ENCODE assay signal across 21 mouse cellular contexts in the genomic region with DNA sequence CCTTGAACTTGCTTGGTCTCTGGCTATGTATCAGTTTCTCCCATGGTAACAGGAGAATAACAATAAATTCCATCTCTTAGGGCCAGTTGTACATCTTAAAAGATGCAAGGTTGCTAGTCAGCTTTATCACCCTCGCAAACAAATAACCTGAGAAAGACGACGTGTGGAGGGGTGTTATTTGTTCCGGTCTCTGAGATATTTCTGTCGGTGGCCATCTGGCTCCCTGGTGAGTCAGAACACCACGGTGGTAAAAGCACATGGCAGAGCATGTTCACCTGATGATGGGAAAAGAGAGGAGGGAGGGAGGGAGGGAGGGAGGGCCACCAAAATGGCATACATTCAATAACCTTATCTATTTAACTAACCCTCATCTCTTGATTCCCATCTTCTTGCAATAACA.
"Had no signal": no experiment of that assay in that cellular context is flagged by ENCODE, and none has a peak within 500 bp of the region (broad histone marks: within the 10 kb centered on the region; RNA-seq: fewer than 3 reads in every experiment).

No protein-coding gene starts in this region.

- H3K9me3 ChIP-seq: intestine, embryonic 15.5 days; kidney, embryonic 15.5 days; limb, embryonic 12.5 days; limb, embryonic 15.5 days; midbrain, embryonic 12.5 days; midbrain, embryonic 15.5 days; neural tube, embryonic 12.5 days; neural tube, embryonic 15.5 days had no signal

- H3K4me3 ChIP-seq: intestine, embryonic 15.5 days; kidney, embryonic 15.5 days; limb, embryonic 12.5 days; limb, embryonic 15.5 days; midbrain, embryonic 12.5 days; midbrain, embryonic 15.5 days; neural tube, embryonic 12.5 days; neural tube, embryonic 15.5 days had no signal

- H3K9ac ChIP-seq: intestine, embryonic 15.5 days; kidney, embryonic 15.5 days; limb, embryonic 12.5 days; limb, embryonic 15.5 days; liver, embryonic 14.5 days; liver, postnatal 0 days; lung, embryonic 14.5 days; midbrain, embryonic 12.5 days; midbrain, embryonic 15.5 days; neural tube, embryonic 12.5 days; neural tube, embryonic 15.5 days had no signal

- DNase-seq: kidney, adult 11 months; kidney, adult 8-10 months; kidney, postnatal 14 days; kidney, postnatal 4 days; liver, postnatal 0 days; lung, embryonic 14.5 days; thymus, adult 2 months; thymus, postnatal 14 days; thymus, postnatal 4 days had no signal

- H3K4me2 ChIP-seq: intestine, embryonic 15.5 days; kidney, embryonic 15.5 days; limb, embryonic 12.5 days; limb, embryonic 15.5 days; liver, embryonic 11.5 days; lung, embryonic 14.5 days; midbrain, embryonic 12.5 days; midbrain, embryonic 15.5 days; neural tube, embryonic 12.5 days; neural tube, embryonic 15.5 days had no signal

- H3K27ac ChIP-seq: intestine, embryonic 15.5 days; kidney, embryonic 15.5 days; limb, embryonic 12.5 days; limb, embryonic 15.5 days; liver, embryonic 14.5 days; macrophage; midbrain, embryonic 12.5 days; midbrain, embryonic 15.5 days; neural tube, embryonic 12.5 days; neural tube, embryonic 15.5 days; stomach, postnatal 0 days had no signal

- H3K27me3 ChIP-seq: intestine, embryonic 15.5 days; kidney, embryonic 15.5 days; limb, embryonic 12.5 days; limb, embryonic 15.5 days; midbrain, embryonic 12.5 days; midbrain, embryonic 15.5 days; neural tube, embryonic 12.5 days; neural tube, embryonic 15.5 days had no signal

- H3K4me1 ChIP-seq: intestine, embryonic 15.5 days; kidney, embryonic 15.5 days; limb, embryonic 12.5 days; midbrain, embryonic 12.5 days; midbrain, embryonic 15.5 days; neural tube, embryonic 12.5 days had no signal

- H3K36me3 ChIP-seq: intestine, embryonic 15.5 days; kidney, embryonic 15.5 days; limb, embryonic 12.5 days; limb, embryonic 15.5 days; midbrain, embryonic 12.5 days; midbrain, embryonic 15.5 days; neural tube, embryonic 12.5 days; neural tube, embryonic 15.5 days had no signal
